Mouse (Mus musculus) cerebellum, postnatal 4 days (tissue): ENCODE measurements at regions not wholly inside any gene's neighbourhood (a gene's known extent, or its start where the extent isn't known, plus 50 kb on each side); places are given as distances from the start of the nearest gene placed in this dataset.

Source experiments
- DNase-seq, 2 experiments: peaks; one replicate each; pipeline ENCODE4 v3.0.0; 2022; ENCODE audit warnings: low spot score in 2 of 2, mixed read lengths in 1 of 2

DNA sequence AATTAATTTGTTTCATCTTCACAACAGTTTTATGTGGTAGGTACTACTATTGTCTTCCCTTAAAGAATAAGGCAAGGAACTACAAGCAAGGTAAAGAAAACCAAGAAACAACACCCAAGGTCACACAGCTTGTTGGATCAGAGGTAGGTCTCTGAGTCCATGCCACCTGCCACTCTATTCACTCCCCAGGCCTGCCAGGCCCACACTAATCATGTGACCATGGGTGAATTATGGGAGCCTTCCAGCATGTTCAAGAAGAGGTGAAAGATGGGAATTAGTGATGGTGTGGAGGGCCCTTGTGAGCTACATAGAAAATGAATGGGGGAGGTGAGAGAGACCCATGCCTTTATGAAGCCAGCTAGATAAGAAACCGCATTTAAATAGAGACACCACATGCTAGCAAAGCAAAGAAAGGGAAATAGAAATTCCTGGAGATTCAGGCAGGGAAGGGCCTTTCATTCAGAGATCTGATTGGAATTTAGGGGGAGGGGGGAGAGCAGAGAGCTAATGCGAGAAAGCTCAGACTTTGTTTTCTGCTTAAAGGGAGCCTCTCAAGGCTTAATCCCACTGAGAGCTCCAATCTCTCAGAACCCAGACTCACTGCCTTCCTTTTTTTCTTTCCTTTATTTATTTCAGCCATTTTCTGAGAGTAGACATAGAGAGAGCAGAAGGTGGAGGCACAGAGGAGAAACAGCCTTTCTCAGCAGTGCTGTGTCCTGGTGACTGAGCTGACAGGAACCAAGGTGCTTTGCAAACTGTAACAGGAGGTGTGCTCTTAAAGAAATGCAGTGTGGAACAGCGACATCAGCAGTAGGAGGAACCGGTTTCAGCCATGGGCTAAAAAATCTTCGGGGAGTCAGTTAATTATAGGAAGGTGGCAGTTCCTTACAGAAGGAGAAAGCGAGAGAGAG is 160.0 kb downstream of the Spata19 start:
- no peak for DNase-seq

- DNase-seq, result no peak
These were observed 161.3 kb downstream of the Spata19 start for GRCm38 (mm10) chr9:27557886-27558285.

DNA sequence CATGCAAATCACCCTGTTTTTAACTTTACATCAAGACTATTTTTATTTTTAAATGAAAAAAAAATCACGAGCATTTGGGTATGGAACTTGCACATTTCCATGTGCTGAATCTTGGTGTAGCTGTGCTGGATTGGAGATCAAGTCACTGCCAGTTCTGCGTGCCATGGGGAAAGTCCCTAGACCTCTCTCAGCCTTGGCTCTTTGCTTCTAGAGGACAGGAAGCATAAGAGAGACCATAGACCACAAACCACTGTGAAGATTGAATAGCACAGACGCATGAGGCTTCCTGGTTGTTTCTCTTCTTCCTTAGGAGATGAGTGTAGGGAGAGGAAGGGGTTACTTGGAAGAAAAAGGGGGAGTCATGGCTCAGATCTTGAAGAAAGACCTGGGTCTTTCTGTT is 161.7 kb downstream of the Spata19 start:
- no peak for DNase-seq

DNA sequence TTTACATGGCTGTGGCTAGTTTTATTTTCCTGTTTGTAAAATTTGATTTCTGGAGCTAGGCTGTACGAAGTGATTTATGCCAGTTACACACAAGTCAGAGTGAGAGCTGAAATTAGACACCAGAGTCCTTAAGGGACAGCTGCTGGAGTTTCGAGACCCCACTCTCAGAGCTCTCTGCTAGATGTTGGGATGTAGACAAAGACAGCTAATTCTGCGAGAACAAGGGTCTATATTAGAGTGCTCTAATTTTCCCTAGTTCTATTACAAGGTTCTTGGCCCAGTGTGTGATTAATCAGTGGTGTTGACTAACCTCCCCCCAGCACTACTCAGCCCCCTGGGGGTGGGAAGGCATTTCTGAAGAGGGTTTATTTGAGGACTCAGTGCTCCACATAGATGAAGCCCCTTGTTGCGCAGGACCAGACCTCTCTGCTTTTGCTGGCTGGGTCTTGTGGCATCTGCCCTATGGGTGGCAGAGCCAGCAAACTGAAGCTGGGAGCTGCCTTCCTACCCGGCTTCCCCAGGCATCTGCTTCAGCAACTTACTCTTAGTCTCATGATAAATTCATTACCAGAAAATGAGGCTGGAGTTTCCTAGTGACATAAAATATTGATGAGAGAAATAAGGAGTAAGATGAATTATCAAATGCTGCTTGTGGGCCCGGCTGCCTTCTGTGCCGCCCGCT is 171.9 kb downstream of the Spata19 start:
- no peak for DNase-seq

DNA sequence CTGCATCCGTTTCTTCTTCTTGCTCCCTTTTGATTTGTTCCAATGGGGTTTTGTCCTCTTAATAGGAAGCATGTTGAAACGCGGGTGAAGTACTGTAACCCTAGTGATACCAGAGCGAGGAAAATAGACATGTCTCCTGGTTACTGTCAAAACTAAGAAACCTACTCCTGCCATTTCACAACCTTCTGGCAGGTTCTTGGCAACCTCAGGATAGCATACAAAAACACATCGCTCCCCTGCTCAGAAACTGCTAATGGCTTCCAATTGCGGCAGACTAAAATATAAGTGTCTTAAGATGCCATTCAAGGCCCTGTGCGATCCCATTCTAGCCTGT is 172.4 kb downstream of the Spata19 start:
- DNase-seq, result no peak

GRCm38 (mm10) chr9:27617096-27617839 is 173.3 kb upstream of the Opcml start:
- peak in 1 of 2 experiments; percentile 23 for DNase-seq

GRCm38 (mm10) chr9:27634901-27635300 is 155.7 kb upstream of the Opcml start:
- DNase-seq, result no peak

DNA sequence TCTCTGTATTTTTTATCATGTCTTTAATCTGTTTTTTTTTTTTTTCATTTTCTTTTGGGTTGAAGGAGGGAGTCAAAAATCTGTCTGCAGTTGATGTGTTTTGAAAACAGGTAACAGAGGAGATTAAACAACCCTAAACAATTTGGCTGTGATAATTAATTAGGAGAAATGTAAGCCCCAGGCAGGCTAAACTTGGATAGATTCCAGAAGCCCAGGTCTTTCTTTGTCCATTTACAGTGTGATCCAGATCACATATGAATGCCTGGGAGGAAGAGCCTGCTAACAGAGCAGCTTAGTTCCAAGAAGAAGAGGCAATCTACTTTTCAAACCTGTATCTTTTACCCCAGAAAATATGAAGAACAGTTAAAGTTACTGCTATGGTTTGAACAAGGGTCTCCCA is 150.0 kb upstream of the Opcml start:
- no peak for DNase-seq

DNA sequence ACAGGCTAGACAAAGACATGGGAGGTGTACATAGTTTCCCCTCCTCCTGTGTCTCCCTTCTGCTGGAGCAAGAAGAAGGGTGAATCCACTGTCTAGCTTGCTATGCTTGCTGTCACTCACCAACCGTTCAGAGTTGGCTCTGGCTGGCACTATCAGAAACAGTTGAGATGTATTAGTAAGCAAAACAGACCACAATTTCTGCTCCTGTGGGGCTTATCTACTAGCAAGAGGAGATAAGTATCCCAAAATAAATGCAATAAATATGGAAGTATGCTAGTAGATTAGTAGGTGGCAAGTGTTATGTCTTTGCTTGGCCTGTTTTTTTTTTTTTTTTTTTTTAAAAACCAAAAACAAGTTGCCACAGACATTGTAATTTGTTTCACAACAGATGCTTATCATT is 147.3 kb upstream of the Opcml start:
- DNase-seq, result no peak

DNA sequence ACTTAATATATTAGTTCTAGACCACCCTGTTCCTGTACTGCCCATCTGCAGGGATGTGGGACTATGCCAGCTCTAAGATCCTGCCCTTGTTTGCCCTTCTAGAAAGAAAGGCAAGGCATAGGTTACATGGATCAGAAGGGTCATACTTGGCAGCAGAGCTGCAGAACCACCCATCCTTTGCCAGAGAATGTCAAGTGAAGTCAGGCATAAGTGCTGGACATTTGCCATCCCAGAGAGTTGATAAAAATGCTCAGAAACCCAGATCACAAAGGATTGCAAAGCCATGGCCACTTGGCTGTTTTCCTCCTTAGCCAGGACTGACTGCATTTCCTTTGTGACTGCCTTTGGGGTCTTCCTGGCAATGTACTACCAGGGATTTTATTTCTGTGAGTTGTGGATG is 146.7 kb upstream of the Opcml start:
- DNase-seq, result peak in 1 of 2 experiments; percentile 53

- no peak for DNase-seq
These were observed 145.1 kb upstream of the Opcml start for GRCm38 (mm10) chr9:27645435-27645834.

DNA sequence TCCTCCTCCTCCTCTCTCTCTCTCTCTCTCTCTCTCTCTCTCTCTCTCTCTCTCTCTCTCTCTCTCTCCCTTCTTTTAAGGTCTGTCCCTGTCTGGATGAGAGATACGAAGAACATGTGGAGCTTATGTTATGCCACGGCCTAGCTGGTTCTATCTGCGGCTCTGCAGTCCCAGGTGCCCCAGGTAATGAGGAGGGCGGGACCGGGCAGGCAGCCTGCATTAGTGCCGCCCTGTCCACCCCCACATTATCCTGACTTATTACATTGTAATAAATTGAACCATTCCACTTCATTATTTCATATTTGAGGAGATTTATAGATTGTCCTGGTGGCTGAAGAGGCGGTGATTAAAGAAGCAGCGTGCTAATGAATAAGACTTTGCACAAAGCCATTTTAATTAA is 144.5 kb upstream of the Opcml start:
- no peak for DNase-seq

- no peak for DNase-seq
These were observed 143.6 kb upstream of the Opcml start for GRCm38 (mm10) chr9:27646956-27647355.

DNA sequence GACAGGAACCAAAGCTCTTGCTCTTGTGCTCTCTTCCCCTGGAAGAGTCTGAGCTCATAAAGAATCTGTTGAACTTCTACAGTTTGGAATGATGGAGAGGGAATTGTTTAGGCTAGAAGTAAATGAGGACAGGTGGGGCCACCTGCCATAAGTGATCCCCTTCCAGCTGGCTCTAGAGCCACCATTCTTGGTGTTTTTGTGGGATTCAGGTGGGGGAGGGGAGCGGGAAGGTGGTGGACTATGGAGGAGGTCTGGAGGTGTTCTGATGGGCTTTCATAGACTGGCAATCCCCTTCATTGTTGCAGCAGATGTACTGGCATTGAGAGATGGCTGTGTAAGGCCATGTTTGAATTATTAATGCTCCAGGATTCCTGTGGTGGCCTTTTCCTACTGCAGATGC is 132.6 kb upstream of the Opcml start:
- no peak for DNase-seq

DNA sequence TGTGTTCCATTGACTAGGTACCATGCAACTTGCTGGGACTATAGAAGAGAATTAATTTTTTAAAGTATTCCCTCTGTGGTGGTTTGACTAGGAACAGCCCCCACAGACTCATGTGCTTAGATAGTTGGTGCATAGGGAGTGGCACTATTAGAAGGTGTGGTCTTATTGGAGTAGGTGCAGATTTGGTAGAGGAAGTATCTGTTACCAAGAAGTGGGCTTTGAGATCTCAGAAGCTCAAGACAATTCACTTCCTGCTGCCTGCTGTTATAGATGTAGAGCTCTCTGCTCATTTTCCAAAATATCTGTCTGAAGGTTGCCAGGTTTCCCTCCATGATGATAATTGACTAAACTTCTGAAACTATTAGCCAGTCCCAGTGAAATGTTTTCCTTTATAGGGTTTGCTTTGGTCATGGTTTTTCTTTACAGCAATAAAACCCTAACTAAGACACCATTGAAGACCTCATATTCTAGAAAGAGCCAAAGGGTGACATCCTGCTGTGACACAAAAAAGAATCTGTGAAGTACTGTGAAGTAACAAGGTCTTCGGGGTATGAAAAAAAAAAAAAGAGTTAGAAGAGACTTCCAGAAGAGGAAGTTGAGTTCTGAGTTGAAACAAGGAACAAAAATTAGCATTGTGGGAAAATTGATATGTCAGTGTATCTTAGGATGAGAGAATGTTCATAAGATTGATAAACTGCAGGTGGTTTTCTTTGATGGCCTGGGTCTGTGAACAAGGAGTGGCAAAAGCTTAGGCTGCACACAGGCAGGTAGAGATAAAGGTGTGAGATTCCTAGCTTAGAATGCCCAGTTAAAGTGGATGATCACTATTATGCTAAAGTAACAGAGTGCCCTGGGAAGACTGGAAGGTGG is 128.9 kb upstream of the Opcml start:
- DNase-seq, result no peak

DNA sequence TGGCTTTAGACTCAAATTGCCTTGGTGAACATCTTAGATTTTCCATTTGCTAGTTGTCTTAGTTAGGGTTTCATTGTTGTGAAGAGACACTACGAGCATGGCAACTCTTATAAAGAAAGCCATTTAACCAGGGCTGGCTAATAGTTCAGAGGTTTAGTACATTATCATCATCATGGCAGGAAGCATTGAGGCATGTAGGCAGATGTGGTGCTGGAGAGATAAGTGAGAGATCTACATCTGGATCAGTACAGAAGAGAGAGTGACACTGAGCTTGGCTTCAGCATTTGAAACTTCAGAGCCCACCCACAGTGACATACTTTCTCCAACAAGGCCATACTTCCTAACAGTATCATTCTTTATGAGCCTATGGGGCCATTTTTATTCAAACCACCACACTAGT is 127.3 kb upstream of the Opcml start:
- DNase-seq, result no peak

GRCm38 (mm10) chr9:27665659-27666058 is 124.9 kb upstream of the Opcml start:
- no peak for DNase-seq

GRCm38 (mm10) chr9:27670032-27670740 is 120.4 kb upstream of the Opcml start:
- DNase-seq, result no peak

GRCm38 (mm10) chr9:27685325-27685724 is 105.2 kb upstream of the Opcml start:
- no peak for DNase-seq

DNA sequence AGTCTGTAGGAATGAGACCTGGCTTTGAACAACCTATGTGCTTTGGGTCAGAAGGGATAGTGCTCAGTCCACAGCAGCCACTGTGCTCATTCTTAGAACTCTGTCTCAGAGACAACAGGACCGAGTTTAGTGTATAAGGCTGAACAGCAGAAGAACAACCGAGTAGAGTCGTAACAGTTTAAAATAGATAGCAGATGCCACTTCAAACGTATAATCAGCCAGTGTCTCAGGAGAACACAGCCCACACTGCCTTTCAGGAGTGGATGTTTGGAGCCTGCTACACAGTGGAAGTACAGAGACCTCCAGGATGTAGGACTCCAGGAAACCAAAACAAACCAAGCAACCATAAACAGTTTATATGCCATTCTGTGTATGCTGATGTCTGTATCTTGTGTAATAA is 99.0 kb upstream of the Opcml start:
- no peak for DNase-seq

DNA sequence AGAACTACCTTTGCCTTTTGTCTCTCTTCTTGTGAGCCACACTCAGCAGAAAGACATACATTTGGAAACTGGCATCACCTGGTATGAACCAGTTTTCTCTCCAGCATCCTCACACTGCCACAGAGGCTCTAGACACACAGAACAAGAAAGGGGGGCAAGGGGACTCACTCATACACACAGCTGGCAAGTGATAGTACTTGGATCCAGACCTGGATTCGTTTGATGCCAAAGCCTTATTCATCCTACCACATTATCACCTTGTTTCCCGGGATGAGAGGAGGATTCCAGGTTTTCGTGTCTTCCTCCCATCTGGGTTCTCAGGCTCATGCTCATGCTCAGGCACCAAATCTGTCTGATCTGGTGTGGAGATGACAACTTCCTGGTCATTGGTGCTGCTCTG is 97.8 kb upstream of the Opcml start:
- DNase-seq, result no peak
